Mouse (Mus musculus) CD4-positive helper T cell, adult 2 months (primary cell): ENCODE measurements around the gene Ccl21a.
"Not testable (repeated sequence)": the region's sequence is repeated elsewhere in the genome, so short reads cannot be mapped to it uniquely, and the experiment has no call there.

Experiments used
- DNase-seq: peaks from one replicate; pipeline ENCODE4 v3.0.0-alpha.2; 2012; ENCODE audit warnings: low read depth, missing footprints, low spot score

Ccl21a gene

GRCm38 (mm10) chr4:42773893-42774292 is at the start of gene Ccl21a:
TSS of gene Ccl21a (minus strand) at chr4:42773993.
- not testable (repeated sequence) for DNase-seq

- not testable (repeated sequence) for DNase-seq
Measured at GRCm38 (mm10) chr4:42756477-42756876, 17.3 kb downstream of the Ccl21a start, which contains the start of gene Ccl19. TSS of gene Ccl19 (minus strand) at chr4:42756577.

DNA sequence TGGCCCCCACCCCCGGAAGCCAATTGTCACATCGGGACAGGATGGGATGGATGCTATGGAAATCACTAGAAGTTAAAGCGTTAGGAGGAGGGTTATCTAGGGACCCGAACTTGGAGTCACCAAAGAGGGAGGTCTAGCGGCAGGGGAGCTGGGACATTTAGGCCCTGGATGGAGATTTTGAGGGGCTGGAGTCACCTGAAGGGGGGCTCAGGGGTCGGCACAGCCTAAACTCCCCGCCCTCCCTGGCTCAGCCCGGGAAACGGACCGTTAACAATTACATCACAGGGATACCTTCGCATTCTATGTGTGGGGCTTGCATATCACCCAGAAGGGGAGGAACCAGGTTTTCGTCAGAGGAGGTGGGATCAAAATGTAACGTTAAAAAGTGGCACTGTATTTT is 38.5 kb downstream of the Ccl21a start, which contains the start of gene 4930578G10Rik:
TSS of gene 4930578G10Rik (plus strand) at position 301 of the 400 bp plus-strand sequence.
- DNase-seq, result not testable (repeated sequence)
